Mouse (Mus musculus): ENCODE results near the gene Krtap28-13. TPM values are rescaled to one million over a fixed set of nuclear protein-coding genes. Genes with fewer than 3 reads are reported as not detected.

The Krtap28-13 gene
- polyA plus RNA-seq (2012; rRNA removed; ENCODE audit: low replicate concordance), result 0.16 TPM in 1 of 2 replicates, not detected in the other

GRCm38 (mm10) chr1:83060643-83061042, at the start of gene Krtap28-13:
Gene Krtap28-13 (plus strand): TSS chr1:83060930.

DNA sequence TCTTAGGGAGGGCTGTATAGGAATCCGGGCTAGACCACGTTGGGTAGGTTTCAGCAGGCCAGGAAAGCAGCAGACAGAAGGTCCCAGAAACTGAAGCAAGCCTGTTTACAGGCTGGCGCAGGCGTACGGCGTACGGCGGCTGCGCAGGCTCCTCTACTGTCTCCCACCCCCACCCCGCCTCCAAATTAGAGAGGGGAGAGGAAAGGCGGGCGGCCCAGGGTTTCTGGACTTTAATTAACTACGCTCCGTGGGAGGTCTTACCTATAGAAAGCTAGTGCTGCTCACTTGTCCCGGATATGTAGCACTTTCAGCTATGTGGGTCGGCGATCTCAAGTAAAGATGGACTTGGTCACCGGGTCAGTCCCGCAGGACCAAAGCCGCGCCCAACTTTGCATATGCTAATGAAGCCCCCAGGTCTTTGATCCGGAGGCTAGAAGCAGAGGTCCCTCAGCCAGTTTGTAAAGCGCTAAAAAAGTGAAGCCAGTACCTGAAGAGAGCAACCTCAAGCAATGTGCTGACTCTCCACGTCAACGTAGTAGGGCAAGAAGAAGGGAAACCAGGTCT, 22.5 kb upstream of the Krtap28-13 start, which contains the start of gene Slc19a3:
Slc19a3 (minus strand) TSS at position 340 of the 564 bp plus-strand sequence.

GRCm38 (mm10) chr1:83042380-83042779, 18.4 kb upstream of the Krtap28-13 start, which contains the start of gene Krtap28-10:
Gene Krtap28-10 (minus strand): TSS chr1:83042480.

DNA sequence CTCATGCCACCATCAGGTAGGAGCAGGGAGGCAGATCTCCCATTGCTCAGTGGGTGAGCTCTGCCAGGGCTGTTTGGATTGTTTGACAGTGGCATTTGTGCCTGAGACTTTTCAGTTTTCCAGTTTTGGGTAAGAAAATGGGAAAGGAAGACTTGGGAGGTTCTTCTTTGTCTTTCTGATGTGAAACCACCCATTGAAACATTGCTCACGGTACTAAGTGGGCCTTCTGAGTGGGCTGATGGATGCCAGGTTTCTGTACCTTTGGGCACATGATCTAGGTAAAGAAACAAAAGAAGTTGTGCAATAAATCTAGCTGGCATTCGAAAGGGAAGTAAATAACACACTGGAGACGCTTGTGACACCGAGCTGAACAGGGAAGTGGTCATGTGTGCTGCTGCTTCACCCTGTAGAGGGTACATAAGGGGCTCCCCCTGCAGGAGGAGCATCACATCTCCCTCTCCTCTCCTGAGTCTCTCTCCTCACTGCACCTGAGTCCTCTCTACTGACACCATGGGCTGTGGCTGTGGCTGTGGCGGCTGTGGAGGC, 15.8 kb upstream of the Krtap28-13 start, which contains the start of gene Gm47969:
Gm47969 (plus strand) TSS at position 51 of the 546 bp plus-strand sequence.

GRCm38 (mm10) chr1:83059278-83059677, 1.5 kb upstream of the Krtap28-13 start, which contains the start of gene A030005K14Rik:
Gene A030005K14Rik (minus strand): TSS chr1:83059378.

Other genes starting within 250 kb of the Krtap28-13 start
- gene Agfg1, start 221.4 kb upstream of the Krtap28-13 start, polyA plus RNA-seq (2012; rRNA removed; ENCODE audit: low replicate concordance), result 36.6 and 52.2 TPM in 2 replicates
- 0.47 and 1.1 TPM in 2 replicates for gene A030005L19Rik, start 147.6 kb upstream of the Krtap28-13 start, polyA plus RNA-seq (2012; rRNA removed; ENCODE audit: low replicate concordance)
- not detected in 2 replicates for gene A030014E15Rik, start 136.0 kb upstream of the Krtap28-13 start, polyA plus RNA-seq (2012; rRNA removed; ENCODE audit: low replicate concordance)
- not detected in 2 replicates for gene Gm6217, start 129.5 kb upstream of the Krtap28-13 start, polyA plus RNA-seq (2012; rRNA removed; ENCODE audit: low replicate concordance)
- not detected in 2 replicates for gene A030003K21Rik, start 117.5 kb upstream of the Krtap28-13 start, polyA plus RNA-seq (2012; rRNA removed; ENCODE audit: low replicate concordance)
- gene Gm7544, start 104.9 kb upstream of the Krtap28-13 start, polyA plus RNA-seq (2012; rRNA removed; ENCODE audit: low replicate concordance), result not detected in 2 replicates
- gene Gm47955, start 100.6 kb upstream of the Krtap28-13 start, polyA plus RNA-seq (2012; rRNA removed; ENCODE audit: low replicate concordance), result not detected in 2 replicates
- gene Gm47959, start 60.4 kb upstream of the Krtap28-13 start, polyA plus RNA-seq (2012; rRNA removed; ENCODE audit: low replicate concordance), result not detected in 2 replicates
- gene Slc19a3, start 22.5 kb upstream of the Krtap28-13 start, polyA plus RNA-seq (2012; rRNA removed; ENCODE audit: low replicate concordance), result 0.95 and 1.2 TPM in 2 replicates
- not detected in 2 replicates for gene Krtap28-10, start 18.4 kb upstream of the Krtap28-13 start, polyA plus RNA-seq (2012; rRNA removed; ENCODE audit: low replicate concordance)
- gene Gm47969, start 16.0 kb upstream of the Krtap28-13 start, polyA plus RNA-seq (2012; rRNA removed; ENCODE audit: low replicate concordance), result not detected in 2 replicates
- gene A030005K14Rik, start 1.6 kb upstream of the Krtap28-13 start, polyA plus RNA-seq (2012; rRNA removed; ENCODE audit: low replicate concordance), result not detected in 2 replicates
- not detected in 2 replicates for gene Ccl20, start 55.8 kb downstream of the Krtap28-13 start, polyA plus RNA-seq (2012; rRNA removed; ENCODE audit: low replicate concordance)
- gene Daw1, start 98.8 kb downstream of the Krtap28-13 start, polyA plus RNA-seq (2012; rRNA removed; ENCODE audit: low replicate concordance), result 0.09 TPM in 1 of 2 replicates, not detected in the other

All from subcutaneous adipose tissue, adult 2 months (tissue).